Mouse (Mus musculus) midbrain, embryonic 13.5 days (tissue): Measurements from ENCODE around the gene Liph. TPM values are rescaled to one million over a fixed set of nuclear protein-coding genes. Genes with fewer than 3 reads are reported as not detected.
A peak's percentile ranks its signal among the peaks of the same experiment; 100 is the strongest.

Source experiments
- ATAC-seq: fragments of 200-750 bp; cut with Nextera tagmentation; 2 replicates; pipeline ENCODE4 v1.8.0; 2017; ENCODE audit warnings: mild to moderate bottlenecking, moderate TSS enrichment, moderate library complexity
- H3K27ac ChIP-seq: fragments of 300-500 bp; sonication (generic); 2 replicates; pipeline ENCODE4 v1.5.1; 2015; ENCODE audit warnings: inconsistent platforms, mild to moderate bottlenecking, moderate library complexity
- H3K27me3 ChIP-seq: fragments of 300-500 bp; sonication (generic); 2 replicates; pipeline ENCODE4 v1.6.1; 2015; ENCODE audit warnings: mild to moderate bottlenecking, inconsistent platforms
- H3K36me3 ChIP-seq: fragments of 300-500 bp; sonication (generic); 2 replicates; pipeline ENCODE4 v1.6.1; 2015; ENCODE audit warnings: mild to moderate bottlenecking, inconsistent platforms
- H3K4me1 ChIP-seq: fragments of 300-500 bp; sonication (generic); replicated peaks from 2 replicates; pipeline ENCODE4 v1.6.1; 2015; ENCODE audit warnings: inconsistent platforms
- H3K4me2 ChIP-seq: fragments of 300-500 bp; sonication (generic); replicated peaks from 2 replicates; pipeline ENCODE4 v1.6.1; 2015; ENCODE audit warnings: moderate library complexity, mild to moderate bottlenecking, inconsistent platforms
- H3K4me3 ChIP-seq: fragments of 300-500 bp; sonication (generic); replicated peaks from 2 replicates; pipeline ENCODE4 v1.5.1; 2015; ENCODE audit warnings: mild to moderate bottlenecking, inconsistent platforms
- H3K9ac ChIP-seq: fragments of 300-500 bp; sonication (generic); replicated peaks from 2 replicates; pipeline ENCODE4 v1.6.1; 2015; ENCODE audit warnings: mild to moderate bottlenecking, inconsistent platforms
- H3K9me3 ChIP-seq: fragments of 300-500 bp; sonication (generic); 2 replicates; pipeline ENCODE4 v1.6.1; 2016; ENCODE audit warnings: mild to moderate bottlenecking, inconsistent platforms
- WGBS: fragments of 180-500 bp; shearing (Covaris S2); methylation state at CpG from one replicate; pipeline ENCODE4 v1.1.7; 2015; 5-methylcytosine and 5-hydroxymethylcytosine counted together
- polyA plus RNA-seq: library from polyadenylated mRNA; unstranded; fragments of >200 nt; fragmentation: Nextera tagmentation; extraction: Ambion mirVana; gene quantifications from 2 replicates; pipeline ENCODE4 v1.2.1, GENCODE M21; 2015

Gene Liph
- polyA plus RNA-seq = 0.14 and 0.20 TPM in 2 replicates

DNA sequence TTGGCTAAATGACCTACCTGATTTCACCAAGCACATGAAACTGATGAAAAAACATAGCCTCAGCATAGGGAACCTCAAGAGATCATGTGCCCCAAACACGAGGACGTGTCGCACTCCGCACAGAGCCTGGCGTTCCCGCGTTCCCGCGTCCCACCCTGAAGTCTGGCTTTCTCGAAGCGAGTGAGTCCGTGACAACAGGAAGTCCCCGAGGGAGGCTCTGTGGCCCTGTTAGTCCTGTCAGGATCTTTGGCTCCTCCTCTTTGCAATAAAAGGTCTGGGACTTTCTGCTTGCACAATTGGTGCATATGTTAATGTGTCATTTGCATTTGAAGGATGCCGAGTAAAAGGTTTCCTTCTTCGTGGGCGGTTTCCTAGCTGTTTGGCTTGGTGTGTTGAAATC is at the start of gene Liph:
TSS of gene Liph (minus strand) at position 360 of the 400 bp plus-strand sequence.
- whole genome bisulfite sequencing = 6% methylated on average over 16 of the region's 16 CpGs
- H3K9ac ChIP-seq = no peak within 1 kb of the TSS

GRCm38 (mm10) chr16:22043830-22044229 is 48.4 kb upstream of the Liph start:
- no peak for ATAC-seq
- Histone ChIP-seq H3K4me3 (no peak overlapping the region), H3K9ac (no peak overlapping the region), H3K4me2 (no peak overlapping the region), H3K36me3 (peaks cover 80% of the 10 kb centered on the region), H3K4me1 (no peaks in the 10 kb centered on the region), H3K27ac (no peak overlapping the region), H3K9me3 (no peaks in the 10 kb centered on the region), H3K27me3 (no peaks in the 10 kb centered on the region)
- WGBS = 89% methylated on average over 4 of the region's 4 CpGs

More for the DNA sequence above, at the start of gene Liph:
- H3K4me3 ChIP-seq = peak within 1 kb of the TSS; percentile 23
- H3K27ac ChIP-seq = no peak within 1 kb of the TSS
- H3K36me3 ChIP-seq = no peaks in the 10 kb centered on the region
- peaks cover 7% of the 10 kb centered on the region for H3K4me1 ChIP-seq
- H3K4me2 ChIP-seq = peak within 1 kb of the TSS; percentile 56
- no peak for ATAC-seq
- 0 out of 2 replicates have a peak, but pooled peaks cover 7% of the 10 kb centered on the region for H3K27me3 ChIP-seq
- no peaks in the 10 kb centered on the region for H3K9me3 ChIP-seq

- Histone ChIP-seq H3K27ac (no peak overlapping the region), H3K27me3 (no peaks in the 10 kb centered on the region), H3K9me3 (no peaks in the 10 kb centered on the region), H3K36me3 (peaks cover 77% of the 10 kb centered on the region), H3K4me2 (no peak overlapping the region), H3K4me1 (no peaks in the 10 kb centered on the region), H3K9ac (no peak overlapping the region), H3K4me3 (no peak overlapping the region)
- no peak for ATAC-seq
- 94% methylated on average over 1 of the region's 1 CpGs for WGBS
Measured at GRCm38 (mm10) chr16:22039978-22040377, 44.5 kb upstream of the Liph start.

- no peak for ATAC-seq
- WGBS = 85% methylated on average over 10 of the region's 10 CpGs
- Histone ChIP-seq H3K4me1 (no peaks in the 10 kb centered on the region), H3K4me3 (no peak overlapping the region), H3K27me3 (no peaks in the 10 kb centered on the region), H3K9me3 (no peaks in the 10 kb centered on the region), H3K36me3 (peaks cover 64% of the 10 kb centered on the region), H3K4me2 (no peak overlapping the region), H3K27ac (no peak overlapping the region), H3K9ac (no peak overlapping the region)
Measured at GRCm38 (mm10) chr16:22038554-22038953, 43.1 kb upstream of the Liph start.

GRCm38 (mm10) chr16:22027474-22027873 is 32.0 kb upstream of the Liph start:
- H3K4me2 ChIP-seq = no peak overlapping the region
- WGBS = 98% methylated on average over 5 of the region's 5 CpGs
- H3K9ac ChIP-seq = no peak overlapping the region
- no peak for ATAC-seq
- H3K27ac ChIP-seq = no peak overlapping the region
- no peak overlapping the region for H3K4me3 ChIP-seq
- no peaks in the 10 kb centered on the region for H3K9me3 ChIP-seq
- H3K36me3 ChIP-seq = peaks cover 83% of the 10 kb centered on the region
- no peaks in the 10 kb centered on the region for H3K27me3 ChIP-seq
- H3K4me1 ChIP-seq = no peaks in the 10 kb centered on the region

DNA sequence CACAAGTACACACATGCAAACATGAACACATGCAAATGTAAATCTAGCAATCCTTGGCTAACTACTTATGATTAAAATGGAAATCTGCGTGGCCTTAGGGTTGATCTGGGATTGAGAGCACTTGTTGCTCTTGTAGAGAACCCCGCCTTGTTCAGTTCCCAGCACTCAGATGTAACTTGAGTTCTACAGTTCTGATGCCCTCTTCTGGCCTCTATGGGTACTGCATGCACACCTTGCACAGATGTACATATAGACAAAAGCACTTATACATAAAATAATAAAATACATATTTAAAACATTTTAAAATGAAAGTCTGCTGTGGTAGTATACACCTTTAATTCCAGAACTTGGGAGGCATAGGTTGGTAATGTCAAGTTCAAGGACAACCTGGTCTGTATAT is 26.7 kb upstream of the Liph start:
- H3K27ac ChIP-seq = no peak overlapping the region
- 97% methylated on average over 2 of the region's 2 CpGs for WGBS
- no peak overlapping the region for H3K4me3 ChIP-seq
- H3K4me2 ChIP-seq = no peak overlapping the region
- no peak for ATAC-seq
- no peaks in the 10 kb centered on the region for H3K4me1 ChIP-seq
- H3K9ac ChIP-seq = no peak overlapping the region
- H3K9me3 ChIP-seq = 0 out of 2 replicates have a peak, but pooled peaks cover 6% of the 10 kb centered on the region
- H3K36me3 ChIP-seq = peaks cover 78% of the 10 kb centered on the region
- no peaks in the 10 kb centered on the region for H3K27me3 ChIP-seq

DNA sequence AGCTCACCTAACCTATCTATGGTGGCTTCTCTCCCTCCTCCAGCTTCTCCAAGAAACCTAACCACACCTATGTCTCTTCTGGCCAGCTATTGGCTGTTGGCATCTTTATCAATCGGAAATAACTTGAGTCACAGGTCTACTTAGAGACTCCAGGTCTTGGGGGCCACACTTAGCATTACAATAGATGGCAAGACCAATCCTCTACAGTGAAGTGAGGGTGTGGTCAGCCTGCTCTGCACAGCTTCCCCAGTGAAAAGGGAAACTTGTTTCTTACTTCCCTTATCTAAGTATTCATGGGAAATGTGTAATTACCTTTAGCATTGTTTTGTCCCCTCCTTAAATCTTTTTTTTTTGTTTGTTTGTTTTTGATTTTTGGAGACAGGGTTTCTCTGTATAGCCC is 20.1 kb upstream of the Liph start:
- Histone ChIP-seq H3K36me3 (peaks cover 50% of the 10 kb centered on the region), H3K4me2 (no peak overlapping the region), H3K27ac (no peak overlapping the region), H3K9ac (no peak overlapping the region), H3K4me3 (no peak overlapping the region), H3K27me3 (no peaks in the 10 kb centered on the region), H3K9me3 (no peaks in the 10 kb centered on the region), H3K4me1 (peaks cover 7% of the 10 kb centered on the region)
- WGBS = 87% methylated on average over 1 of the region's 1 CpGs
- no peak for ATAC-seq

DNA sequence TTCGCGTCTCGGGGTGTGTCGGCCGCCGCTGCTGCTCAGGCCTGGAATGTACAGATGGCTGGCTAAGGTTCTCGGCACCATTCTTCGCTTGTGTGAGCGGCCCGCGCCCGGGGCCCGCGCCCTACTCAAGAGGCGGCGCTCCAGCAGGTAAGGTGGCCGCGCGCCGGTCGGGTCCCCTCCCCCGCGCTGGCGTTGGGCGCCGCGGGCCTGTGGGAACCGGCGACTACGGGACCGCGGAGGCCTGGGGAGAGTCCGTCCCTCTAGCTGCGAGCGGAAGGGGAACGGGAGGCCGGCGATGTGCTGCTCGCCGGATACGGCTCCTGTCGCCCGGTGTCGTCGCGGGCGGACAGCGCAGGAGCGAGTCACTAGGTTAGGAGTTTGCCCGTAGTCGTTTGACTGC is 14.1 kb upstream of the Liph start:
- no peaks in the 10 kb centered on the region for H3K27me3 ChIP-seq
- peak overlapping the region; percentile 77 for H3K4me2 ChIP-seq
- H3K9me3 ChIP-seq = no peaks in the 10 kb centered on the region
- under 1% methylated on average over 49 of the region's 51 CpGs for WGBS
- H3K9ac ChIP-seq = peak overlapping the region; percentile 91
- ATAC-seq = peak; percentile 84
- H3K36me3 ChIP-seq = 0 out of 2 replicates have a peak, but pooled peaks cover 3% of the 10 kb centered on the region
- peaks cover 18% of the 10 kb centered on the region for H3K4me1 ChIP-seq
- peak overlapping the region; percentile 77 for H3K27ac ChIP-seq
- peak overlapping the region; percentile 96 for H3K4me3 ChIP-seq

- peaks cover 18% of the 10 kb centered on the region for H3K4me1 ChIP-seq
- no peaks in the 10 kb centered on the region for H3K27me3 ChIP-seq
- H3K9ac ChIP-seq = peak within 1 kb of the TSS; percentile 91
- WGBS = under 1% methylated on average over 44 of the region's 45 CpGs
- H3K27ac ChIP-seq = peak within 1 kb of the TSS; percentile 77
- peak within 1 kb of the TSS; percentile 77 for H3K4me2 ChIP-seq
- ATAC-seq = peak; percentile 99
- peak within 1 kb of the TSS; percentile 96 for H3K4me3 ChIP-seq
- H3K36me3 ChIP-seq = 0 out of 2 replicates have a peak, but pooled peaks cover 3% of the 10 kb centered on the region
- no peaks in the 10 kb centered on the region for H3K9me3 ChIP-seq
Measured at GRCm38 (mm10) chr16:22009099-22009584, 13.7 kb upstream of the Liph start, which contains the start of gene Senp2. Senp2 (plus strand) TSS chr16:22009484.

GRCm38 (mm10) chr16:22001606-22002005 is 6.1 kb upstream of the Liph start:
- no peaks in the 10 kb centered on the region for H3K4me1 ChIP-seq
- H3K9ac ChIP-seq = no peak overlapping the region
- H3K27ac ChIP-seq = no peak overlapping the region
- no peak overlapping the region for H3K4me2 ChIP-seq
- H3K36me3 ChIP-seq = no peaks in the 10 kb centered on the region
- no peak for ATAC-seq
- H3K27me3 ChIP-seq = no peaks in the 10 kb centered on the region
- WGBS = 77% methylated on average over 3 of the region's 3 CpGs
- H3K9me3 ChIP-seq = no peaks in the 10 kb centered on the region
- no peak overlapping the region for H3K4me3 ChIP-seq

- Histone ChIP-seq H3K4me1 (no peaks in the 10 kb centered on the region), H3K9me3 (no peaks in the 10 kb centered on the region), H3K36me3 (no peaks in the 10 kb centered on the region), H3K4me3 (no peak overlapping the region), H3K4me2 (no peak overlapping the region), H3K27me3 (0 out of 2 replicates have a peak, but pooled peaks cover 2% of the 10 kb centered on the region), H3K9ac (no peak overlapping the region), H3K27ac (no peak overlapping the region)
- 53% methylated on average over 4 of the region's 4 CpGs for WGBS
- no peak for ATAC-seq
Measured at GRCm38 (mm10) chr16:22001172-22001571, 5.7 kb upstream of the Liph start.

- H3K27ac ChIP-seq = no peak overlapping the region
- no peaks in the 10 kb centered on the region for H3K36me3 ChIP-seq
- H3K4me3 ChIP-seq = no peak overlapping the region
- 0 out of 2 replicates have a peak, but pooled peaks cover 7% of the 10 kb centered on the region for H3K27me3 ChIP-seq
- peaks cover 6% of the 10 kb centered on the region for H3K4me1 ChIP-seq
- H3K9ac ChIP-seq = no peak overlapping the region
- no peaks in the 10 kb centered on the region for H3K9me3 ChIP-seq
- 88% methylated on average over 4 of the region's 4 CpGs for whole genome bisulfite sequencing
- no peak for ATAC-seq
- no peak overlapping the region for H3K4me2 ChIP-seq
Measured at GRCm38 (mm10) chr16:21999941-22000690, 4.7 kb upstream of the Liph start.
